Mouse (Mus musculus) layer of hippocampus, adult 18-20 months (tissue): ENCODE measurements around the gene Hist1h2ac. TPM values are rescaled to one million over a fixed set of nuclear protein-coding genes. Genes with fewer than 3 reads are reported as not detected.

ENCODE experiments used
- DNase-seq, 2 experiments: peaks; one replicate each; pipeline ENCODE4 v3.0.0; 2022; ENCODE audit warnings: low spot score in 2 of 2
- microRNA-seq, 2 experiments: library from miRNA; unstranded; fragments of <30 nt; microRNA quantifications; one replicate each; pipeline ENCODE4 v1.2.0; 2021
- total RNA-seq, 2 experiments: library from RNA; stranded (reverse); gene quantifications; 2 replicates each; pipeline ENCODE4 v1.2.3; 2021

Gene Hist1h2ac
- total RNA-seq, 2 experiments from 2014 or later, result 2.3 to 3.4 TPM

DNA sequence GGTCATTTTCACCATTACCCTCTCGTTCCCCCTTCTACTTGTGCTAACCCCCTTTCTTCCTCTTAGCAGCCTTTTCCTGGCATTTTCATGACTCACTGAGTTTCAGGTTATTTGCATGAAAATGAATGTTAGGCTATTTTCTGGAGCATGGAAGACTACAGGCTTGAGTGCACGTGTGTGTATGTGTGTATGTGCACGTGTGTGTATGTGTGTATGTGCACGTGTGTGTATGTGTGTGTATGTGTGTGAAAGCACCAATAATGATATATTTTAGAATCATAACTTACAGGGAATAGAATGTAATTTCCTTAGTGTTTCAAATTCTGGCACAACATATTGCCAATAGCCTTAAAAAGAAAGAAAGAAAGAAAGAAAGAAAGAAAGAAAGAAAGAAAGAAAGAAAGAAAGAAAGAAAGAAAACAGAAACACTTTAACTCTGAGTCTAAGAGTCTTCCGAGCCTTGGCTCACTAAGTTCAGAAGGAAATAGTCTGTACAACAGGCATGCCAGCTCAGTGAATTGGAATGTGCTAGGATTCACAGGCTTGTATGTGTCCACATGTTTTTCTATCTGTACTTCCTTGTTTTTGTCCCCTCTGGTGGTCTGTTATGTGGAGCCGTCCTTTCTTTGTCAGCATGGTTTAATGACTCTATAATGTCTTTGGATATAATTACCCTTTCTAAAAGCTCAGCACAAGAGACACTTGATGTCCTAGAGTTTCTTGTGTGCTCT, 23.9 kb downstream of the Hist1h2ac start:
- no peak for DNase-seq

Small RNA genes lying within 50 kb of the gene (microRNA-seq; reads per million reads assigned to microRNA genes)
- 0 reads per million in 2 experiments for gene Gm44350

Other genes with a start within 250 kb of the Hist1h2ac start
- gene Btn1a1, start 218.0 kb downstream of the Hist1h2ac start, total RNA-seq, result not detected
- gene Btn2a2, start 195.1 kb downstream of the Hist1h2ac start, total RNA-seq, result 1 to 10 TPM in 1 of 2 experiments, under 1 TPM in 1; 0.91 to 1.4 TPM
- 100 to 1,000 TPM; 331 to 357 TPM for gene Hist1h4h, start 152.9 kb downstream of the Hist1h2ac start, total RNA-seq
- gene Hist1h2af, start 150.0 kb downstream of the Hist1h2ac start, total RNA-seq, result 1 to 10 TPM in 1 of 2 experiments, not detected in 1; 3.0 TPM
- 1 to 10 TPM; 2.1 to 4.9 TPM for gene Hist1h3g, start 148.5 kb downstream of the Hist1h2ac start, total RNA-seq
- gene Hist1h2bh, start 140.6 kb downstream of the Hist1h2ac start, total RNA-seq, result under 1 TPM; 0.43 to 0.54 TPM
- gene Hist1h3f, start 139.9 kb downstream of the Hist1h2ac start, total RNA-seq, result 10 to 100 TPM; 15.1 to 16.5 TPM
- 100 to 1,000 TPM; 135 to 161 TPM for gene Hist1h4f, start 132.3 kb downstream of the Hist1h2ac start, total RNA-seq
- 1 to 10 TPM; 3.1 to 4.0 TPM for gene Hist1h1d, start 130.7 kb downstream of the Hist1h2ac start, total RNA-seq
- 10 to 100 TPM; 39.8 to 44.6 TPM for gene Hist1h3e, start 121.6 kb downstream of the Hist1h2ac start, total RNA-seq
- gene Hist1h2ae, start 112.7 kb downstream of the Hist1h2ac start, total RNA-seq, result 1 to 10 TPM; 3.9 to 8.2 TPM
- 10 to 100 TPM; 58.3 to 66.2 TPM for gene Hist1h2bg, start 112.6 kb downstream of the Hist1h2ac start, total RNA-seq
- 10 to 100 TPM; 24.1 to 24.2 TPM for gene Hist1h2bf, start 109.8 kb downstream of the Hist1h2ac start, total RNA-seq
- 1 to 10 TPM; 3.8 to 7.1 TPM for gene Hist1h2ad, start 109.6 kb downstream of the Hist1h2ac start, total RNA-seq
- 10 to 100 TPM; 11.8 to 13.6 TPM for gene Hist1h3d, start 108.2 kb downstream of the Hist1h2ac start, total RNA-seq
- 100 to 1,000 TPM; 152 to 153 TPM for gene Hist1h4d, start 102.3 kb downstream of the Hist1h2ac start, total RNA-seq
- 10 to 100 TPM; 10.2 to 11.3 TPM for gene Hist1h2be, start 62.8 kb downstream of the Hist1h2ac start, total RNA-seq
- 10 to 100 TPM; 41.8 to 45.0 TPM for gene Hist1h1e, start 61.4 kb downstream of the Hist1h2ac start, total RNA-seq
- gene Hist1h2bc, start 251 bp upstream of the Hist1h2ac start, total RNA-seq, result 10 to 100 TPM; 53.5 to 63.1 TPM
- not detected for gene Hist1h1t, start 11.9 kb upstream of the Hist1h2ac start, total RNA-seq
- 100 to 1,000 TPM; 104 to 112 TPM for gene Hist1h4c, start 14.5 kb upstream of the Hist1h2ac start, total RNA-seq
- 1 to 10 TPM; 4.1 to 4.2 TPM for gene Hfe, start 26.9 kb upstream of the Hist1h2ac start, total RNA-seq
- 10 to 100 TPM; 47.0 to 47.3 TPM for gene Hist1h1c, start 54.9 kb upstream of the Hist1h2ac start, total RNA-seq
- under 1 TPM; 0.62 to 0.63 TPM for gene Hist1h3c, start 61.7 kb upstream of the Hist1h2ac start, total RNA-seq
- 10 to 100 TPM; 15.7 to 19.5 TPM for gene Hist1h2bb, start 62.8 kb upstream of the Hist1h2ac start, total RNA-seq
- 10 to 100 TPM; 28.1 to 35.2 TPM for gene Hist1h2ab, start 67.2 kb upstream of the Hist1h2ac start, total RNA-seq
- gene Hist1h3b, start 68.3 kb upstream of the Hist1h2ac start, total RNA-seq, result 1 to 10 TPM; 7.6 to 9.4 TPM
- gene Hist1h4b, start 73.1 kb upstream of the Hist1h2ac start, total RNA-seq, result 10 to 100 TPM; 73.0 to 74.7 TPM
- gene Hist1h4a, start 77.3 kb upstream of the Hist1h2ac start, total RNA-seq, result 10 to 100 TPM; 42.9 to 49.4 TPM
- 10 to 100 TPM; 27.5 to 33.9 TPM for gene Hist1h3a, start 78.4 kb upstream of the Hist1h2ac start, total RNA-seq
- 10 to 100 TPM; 15.7 to 16.5 TPM for gene Hist1h1a, start 79.7 kb upstream of the Hist1h2ac start, total RNA-seq
- not detected for gene Trim38, start 86.0 kb upstream of the Hist1h2ac start, total RNA-seq
- gene Slc17a2, start 123.0 kb upstream of the Hist1h2ac start, total RNA-seq, result not detected
- gene Slc17a3, start 155.5 kb upstream of the Hist1h2ac start, total RNA-seq, result not detected
- gene Slc17a1, start 183.8 kb upstream of the Hist1h2ac start, total RNA-seq, result not detected
- not detected for gene Slc17a4, start 231.1 kb upstream of the Hist1h2ac start, total RNA-seq